Comparison of ENCODE assay signal across 8 mouse cellular contexts in the genomic region with DNA sequence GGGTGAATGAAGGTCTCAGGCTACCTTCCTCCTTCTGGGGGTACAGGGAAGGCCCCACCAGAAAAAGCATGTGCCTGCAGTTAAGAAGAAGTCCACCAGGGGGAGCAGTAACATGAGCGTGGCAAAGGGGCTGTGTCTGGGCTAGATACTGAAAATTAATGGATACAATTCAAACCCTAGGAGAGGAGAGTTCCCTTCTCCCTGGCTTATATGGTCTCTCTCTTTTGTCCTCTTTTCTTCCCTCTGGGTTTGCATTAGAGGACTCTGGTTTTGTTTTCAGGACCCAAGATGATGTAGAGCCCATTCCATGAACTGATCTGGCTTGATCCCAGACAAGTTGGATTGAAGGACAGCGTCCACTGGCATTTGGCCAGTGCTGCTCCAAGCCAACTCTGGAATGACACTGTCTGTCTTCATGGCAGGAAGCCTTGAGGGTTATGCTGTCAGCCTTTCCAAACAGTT.
A peak's percentile ranks its signal among the peaks of the same experiment; 100 is the strongest.
DNase-seq lines count a peak whose midpoint lies in the region; ATAC-seq and TF ChIP-seq lines count a peak whose summit lies in the region.
"Had no signal": no experiment of that assay in that cellular context is flagged by ENCODE, and none has a peak within 500 bp of the region (broad histone marks: within the 10 kb centered on the region; RNA-seq: fewer than 3 reads in every experiment).

No protein-coding gene starts in this region.

- WGBS in bone marrow, adult 2 months, result 41% methylated on average over 2 of the region's 2 CpGs

- no peaks in the 10 kb centered on the region for H3K4me1 ChIP-seq in bone marrow, adult 2 months (ENCODE audit: control insufficient read depth, insufficient read depth, low read length)

- no peaks in the 10 kb centered on the region for H3K36me3 ChIP-seq in splenic B cell, adult 2 months (ENCODE audit: control insufficient read depth, insufficient read depth, low read length, poor library complexity, severe bottlenecking)

- peak; percentile 67 for TF ChIP-seq CTCF in bone marrow, adult 2 months (IDR thresholded peaks at IDR 0.05; ENCODE audit: control insufficient read depth, insufficient read depth, low read length)

- DNase-seq in Muller cell, postnatal 12 days (ENCODE audit: inconsistent ontology term), result peak; percentile 76
- peak; percentile 30 for DNase-seq in fat pad, adult 2 months (ENCODE audit: extremely low read depth, low read depth, low spot score)
- DNase-seq in left cerebral cortex, adult 18-20 months (ENCODE audit: low spot score in 2 of 2), result peak; percentile 56 to 74
- peak; percentile 64 for DNase-seq in splenic B cell, adult 2 months (ENCODE audit: low read depth, low spot score)

- ATAC-seq in hematopoietic stem cell, adult 5-6 weeks (replicated peaks in 1 of 2; ENCODE audit: insufficient read depth in 1 of 2, low FRiP score in 2 of 2, low TSS enrichment in 1 of 2, low read depth in 1 of 2, poor library complexity in 2 of 2, severe bottlenecking in 2 of 2), result peak; percentile 69 to 71
- ATAC-seq in monocyte, adult 5-6 weeks (replicated peaks; ENCODE audit: insufficient number of reproducible peaks, low FRiP score, low TSS enrichment, poor library complexity, severe bottlenecking), result 0 out of 2 replicates have a peak, but pooled peaks have one; percentile 35

- no peak overlapping the region for H3K27ac ChIP-seq in bone marrow, adult 2 months (ENCODE audit: control insufficient read depth, insufficient read depth, low read depth, low read length, poor library complexity)
- H3K27ac ChIP-seq: macrophage had no signal

- TF ChIP-seq POLR2A in bone marrow, adult 2 months (IDR thresholded peaks at IDR 0.05; ENCODE audit: borderline replicate concordance, control insufficient read depth, low read depth, low read length), result no peak

- no peaks in the 10 kb centered on the region for H3K27me3 ChIP-seq in splenic B cell, adult 2 months (ENCODE audit: control insufficient read depth, insufficient read depth, low read length, poor library complexity, severe bottlenecking)

- no peak overlapping the region for H3K4me3 ChIP-seq in bone marrow, adult 2 months (replicated peaks; ENCODE audit: control insufficient read depth, low read depth, low read length)
